Mouse (Mus musculus): Measurements from ENCODE around the gene Peak1. TPM values are rescaled to one million over a fixed set of nuclear protein-coding genes. Genes with fewer than 3 reads are reported as not detected.

Peak1 gene
- total and polyA plus RNA-seq, 3 experiments = 2.8 to 13.3 (median 5.4) TPM

DNA sequence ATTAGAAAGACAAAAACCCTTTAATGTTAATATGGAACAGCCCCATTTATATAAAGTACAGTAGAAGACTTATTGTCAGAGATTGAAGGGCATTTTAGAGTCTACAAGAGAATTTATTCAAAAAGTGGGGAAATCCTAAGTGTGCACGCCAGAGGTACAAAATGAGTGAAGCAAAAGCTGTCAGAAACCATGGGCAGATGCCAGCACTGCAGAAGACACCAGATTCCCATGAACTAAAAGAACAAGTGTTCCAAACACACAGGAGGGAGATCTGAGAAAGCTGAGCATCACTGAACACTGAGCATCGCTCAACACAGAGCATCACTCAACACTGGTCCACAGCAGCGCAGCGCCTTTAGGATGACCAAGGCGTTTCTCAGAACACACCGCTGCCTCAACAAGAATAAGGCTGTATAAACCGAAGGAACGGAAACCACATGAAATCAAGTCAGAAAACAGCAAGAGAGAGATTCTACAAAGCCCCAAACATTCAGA lies 91.3 kb downstream of the Peak1 start:
- H3K27me3 ChIP-seq (replicated peaks) = no peaks in the 10 kb centered on the region
- H3K27ac ChIP-seq (ENCODE audit: insufficient read depth, low read depth) = no peak overlapping the region
- DNase-seq (ENCODE audit: extremely low read depth) = no peak
- no peak for TF ChIP-seq ZKSCAN1 (IDR thresholded peaks at IDR 0.05; ENCODE audit: borderline replicate concordance, low read depth, low read length)
- TF ChIP-seq CTCF (conservative IDR thresholded peaks at IDR 0.05 in 1 of 2, IDR thresholded peaks at IDR 0.05 in 1 of 2; ENCODE audit: low read depth in 2 of 2, low read length in 2 of 2) = no peak
- no peak for TF ChIP-seq RAD21 (IDR thresholded peaks at IDR 0.05; ENCODE audit: low read depth, low read length)
- H3K4me3 ChIP-seq (replicated peaks in 1 of 3; ENCODE audit: low read depth in 2 of 3, low read length in 2 of 3, poor library complexity in 1 of 3) = no peak overlapping the region
- peaks cover 3 to 31% of the 10 kb centered on the region in 2 experiments for H3K4me1 ChIP-seq (ENCODE audit: control insufficient read depth in 1 of 2, insufficient read depth in 2 of 2)
- dilution Hi-C loops (cut with MboI; ENCODE audit: extremely low pct_ligation_motif_present, extremely low pct_unique_long_range_greater_than_20kb, low sequenced_read_pairs) (no loop called here), in situ Hi-C loops (cut with MboI; ENCODE audit: low pct_ligation_motif_present, low pct_unique_long_range_greater_than_20kb, low sequenced_read_pairs) (no loop called here)
- H3K79me2 ChIP-seq (replicated peaks; ENCODE audit: control insufficient read depth, extremely low read depth, insufficient read depth, poor library complexity, severe bottlenecking) = no peaks in the 10 kb centered on the region
- H3K9me3 ChIP-seq (replicated peaks; ENCODE audit: low read length) = no peaks in the 10 kb centered on the region
- peaks cover 0 to 2% of the 10 kb centered on the region in 2 experiments for H3K36me3 ChIP-seq (replicated peaks in 1 of 2; ENCODE audit: control insufficient read depth in 1 of 2, insufficient read depth in 1 of 2, low read length in 1 of 2)
- H3K9ac ChIP-seq (ENCODE audit: insufficient read depth, low read depth) = no peak overlapping the region
- no peak overlapping the region for H3K4me2 ChIP-seq (ENCODE audit: insufficient read depth, low read depth, poor library complexity, severe bottlenecking)

DNA sequence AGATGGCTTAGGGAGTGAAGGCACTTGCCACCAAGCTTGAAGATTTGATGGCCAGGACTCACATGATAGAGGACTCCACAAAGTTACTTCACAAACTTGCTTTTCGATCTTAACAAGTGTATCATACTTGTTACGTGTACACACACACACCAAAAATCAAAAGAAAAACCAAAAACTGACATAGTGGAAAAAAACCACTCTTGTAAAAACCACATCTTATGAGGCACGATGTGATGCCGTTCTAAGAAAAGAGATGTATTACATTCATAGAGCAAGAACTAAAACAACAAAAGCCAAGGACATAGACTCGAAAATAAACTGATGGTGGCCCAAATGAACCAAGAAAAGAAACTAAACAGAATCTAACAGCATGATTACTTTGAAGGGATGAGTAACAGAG lies 92.1 kb downstream of the Peak1 start:
- Histone ChIP-seq H3K36me3 (replicated peaks in 1 of 2; ENCODE audit: control insufficient read depth in 1 of 2, insufficient read depth in 1 of 2, low read length in 1 of 2) (peaks cover 0 to 2% of the 10 kb centered on the region in 2 experiments), H3K4me3 (replicated peaks in 1 of 3; ENCODE audit: low read depth in 2 of 3, low read length in 2 of 3, poor library complexity in 1 of 3) (no peak overlapping the region), H3K4me1 (ENCODE audit: control insufficient read depth in 1 of 2, insufficient read depth in 2 of 2) (peaks cover 3 to 39% of the 10 kb centered on the region in 2 experiments), H3K4me2 (ENCODE audit: insufficient read depth, low read depth, poor library complexity, severe bottlenecking) (peak overlapping the region; percentile 34; the same call in 1 of the 2 replicates), H3K79me2 (replicated peaks; ENCODE audit: control insufficient read depth, extremely low read depth, insufficient read depth, poor library complexity, severe bottlenecking) (no peaks in the 10 kb centered on the region), H3K9ac (ENCODE audit: insufficient read depth, low read depth) (peak overlapping the region; percentile 48; the same call in 1 of the 2 replicates), H3K9me3 (replicated peaks; ENCODE audit: low read length) (no peaks in the 10 kb centered on the region), H3K27me3 (replicated peaks) (no peaks in the 10 kb centered on the region), H3K27ac (ENCODE audit: insufficient read depth, low read depth) (no peak overlapping the region)
- DNase-seq (ENCODE audit: extremely low read depth) = no peak
- in situ Hi-C loops (cut with MboI; ENCODE audit: low pct_ligation_motif_present, low pct_unique_long_range_greater_than_20kb, low sequenced_read_pairs) = no loop called here
- TF ChIP-seq POLR2A (IDR thresholded peaks at IDR 0.05; ENCODE audit: low read depth, low read length) (no peak), ZNF384 (IDR thresholded peaks at IDR 0.05; ENCODE audit: low read depth, low read length) (peak; percentile 6; the same call in 1 of the 2 replicates), EP300 (IDR thresholded peaks at IDR 0.05; ENCODE audit: low read length) (0 out of 2 replicates have a peak, but pooled peaks have one; percentile 17), POLR2AphosphoS2 (IDR thresholded peaks at IDR 0.05; ENCODE audit: low read depth, low read length) (no peak)
- dilution Hi-C loops (cut with MboI; ENCODE audit: extremely low pct_ligation_motif_present, extremely low pct_unique_long_range_greater_than_20kb, low sequenced_read_pairs) = no loop called here

DNA sequence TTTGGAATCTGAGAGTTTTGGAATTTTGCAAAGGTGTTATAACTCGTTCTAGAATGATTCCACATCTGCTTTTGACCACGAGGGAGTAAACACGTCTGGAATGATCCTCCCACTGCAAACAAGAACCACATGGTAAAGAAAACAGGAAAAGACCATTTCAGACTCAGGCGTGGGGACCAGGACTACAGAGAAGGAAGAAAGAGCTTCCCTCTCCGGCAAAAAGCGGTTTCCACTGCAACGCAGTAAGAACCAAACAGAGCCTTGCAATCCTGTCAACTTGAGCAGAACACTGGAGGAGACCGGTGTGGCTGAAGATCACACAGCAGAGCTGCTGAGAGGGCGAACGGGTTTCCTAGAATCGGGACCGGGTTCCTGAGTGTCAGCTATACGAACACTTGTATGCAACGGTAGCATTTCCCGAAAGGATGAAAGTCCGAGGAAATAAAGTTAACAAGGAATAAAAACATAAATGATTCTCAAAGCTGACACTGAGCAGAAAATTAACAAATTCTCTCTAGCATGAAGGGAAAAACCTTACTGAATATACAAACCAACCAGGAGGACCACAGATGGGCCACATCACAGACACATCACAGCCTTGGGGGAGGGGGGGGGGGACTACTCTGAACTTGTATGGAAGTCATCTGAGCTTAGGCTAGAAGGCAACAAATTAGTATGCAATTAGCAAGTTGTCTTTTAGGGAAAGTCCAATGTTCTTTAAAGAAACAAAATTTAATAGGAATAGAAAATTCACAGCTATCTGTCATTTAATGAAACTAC lies 93.1 kb downstream of the Peak1 start:
- no peaks in the 10 kb centered on the region for H3K79me2 ChIP-seq (replicated peaks; ENCODE audit: control insufficient read depth, extremely low read depth, insufficient read depth, poor library complexity, severe bottlenecking)
- dilution Hi-C loops (cut with MboI; ENCODE audit: extremely low pct_ligation_motif_present, extremely low pct_unique_long_range_greater_than_20kb, low sequenced_read_pairs) (no loop called here), in situ Hi-C loops (cut with MboI; ENCODE audit: low pct_ligation_motif_present, low pct_unique_long_range_greater_than_20kb, low sequenced_read_pairs) (no loop called here)
- H3K36me3 ChIP-seq (replicated peaks in 1 of 2; ENCODE audit: control insufficient read depth in 1 of 2, insufficient read depth in 1 of 2, low read length in 1 of 2) = peaks cover 0 to 2% of the 10 kb centered on the region in 2 experiments
- DNase-seq (ENCODE audit: extremely low read depth) = peak; percentile 14
- no peak overlapping the region; the same call in 1 of the 2 replicates for H3K4me2 ChIP-seq (ENCODE audit: insufficient read depth, low read depth, poor library complexity, severe bottlenecking)
- no peak overlapping the region for H3K4me3 ChIP-seq (replicated peaks in 1 of 3; ENCODE audit: low read depth in 2 of 3, low read length in 2 of 3, poor library complexity in 1 of 3)
- H3K9ac ChIP-seq (ENCODE audit: insufficient read depth, low read depth) = no peak overlapping the region
- H3K27ac ChIP-seq (ENCODE audit: insufficient read depth, low read depth) = no peak overlapping the region
- H3K4me1 ChIP-seq (ENCODE audit: control insufficient read depth in 1 of 2, insufficient read depth in 2 of 2) = peaks cover 3 to 42% of the 10 kb centered on the region in 2 experiments
- no peaks in the 10 kb centered on the region for H3K9me3 ChIP-seq (replicated peaks; ENCODE audit: low read length)
- no peaks in the 10 kb centered on the region for H3K27me3 ChIP-seq (replicated peaks)
- TF ChIP-seq MAX (IDR thresholded peaks at IDR 0.05; ENCODE audit: low read length) (no peak), CHD2 (IDR thresholded peaks at IDR 0.05; ENCODE audit: low read length) (no peak), EP300 (IDR thresholded peaks at IDR 0.05; ENCODE audit: low read length) (no peak), UBTF (IDR thresholded peaks at IDR 0.05; ENCODE audit: low read depth, low read length) (no peak), USF1 (IDR thresholded peaks at IDR 0.05; ENCODE audit: low read depth, low read length) (no peak), RCOR1 (conservative IDR thresholded peaks at IDR 0.05; ENCODE audit: low read depth, low read length) (no peak), IRF4 (IDR thresholded peaks at IDR 0.05; ENCODE audit: low read depth, low read length) (no peak)

Measured in CH12.LX (cell line).